Mouse (Mus musculus): ENCODE measurements around the gene Zscan20. TPM values are rescaled to one million over a fixed set of nuclear protein-coding genes. Genes with fewer than 3 reads are reported as not detected.

Zscan20 gene
- polyA plus RNA-seq, 2 experiments = 0.33 to 0.57 TPM

DNA sequence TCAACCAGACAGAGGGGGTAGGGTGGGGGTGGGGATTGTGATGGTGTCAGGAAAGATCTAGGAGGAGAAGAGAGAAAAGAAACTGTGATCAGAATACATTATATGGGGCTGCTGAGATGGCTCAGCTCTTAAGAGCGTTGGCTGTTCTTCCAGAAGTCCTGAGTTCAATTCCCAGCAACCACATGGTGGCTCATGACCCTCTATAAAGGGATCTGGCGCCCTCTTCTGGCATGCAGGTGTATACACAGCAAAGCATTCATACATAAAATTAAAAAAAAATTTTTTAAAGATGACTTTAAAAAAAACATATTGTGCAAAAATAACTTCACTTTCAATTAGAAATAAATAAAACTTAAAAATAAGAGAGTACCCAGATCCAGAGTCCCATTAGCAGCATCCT, 66.5 kb downstream of the Zscan20 start:
- TF ChIP-seq CTCF (IDR thresholded peaks at IDR 0.05; ENCODE audit: low read depth) = peak; percentile 40; the same call in 1 of the 2 replicates
- no peak for TF ChIP-seq EP300 (IDR thresholded peaks at IDR 0.05; ENCODE audit: low read depth)
- ATAC-seq (ENCODE audit: insufficient read depth) (no peak), DNase-seq (ENCODE audit: low read depth in 3 of 3, low spot score in 3 of 3) (no peak)
- Histone ChIP-seq H3K4me1 (replicated peaks; ENCODE audit: control insufficient read depth in 2 of 2, insufficient read depth in 2 of 2, low read length in 1 of 2) (no peaks in the 10 kb centered on the region), H3K4me3 (ENCODE audit: insufficient read depth in 1 of 2, low read depth in 2 of 2, low read length in 2 of 2) (no peak overlapping the region), H3K9me3 (ENCODE audit: control insufficient read depth, low read length) (no peaks in the 10 kb centered on the region), H3K4me2 (ENCODE audit: low read depth) (no peak overlapping the region), H3K27ac (no peak overlapping the region), H3K9ac (replicated peaks) (no peak overlapping the region), H3K36me3 (replicated peaks; ENCODE audit: control insufficient read depth, insufficient read depth, low read depth) (no peaks in the 10 kb centered on the region), H3K27me3 (ENCODE audit: control insufficient read depth, insufficient read depth, low read length) (no peaks in the 10 kb centered on the region)
- 10% methylated on average over 2 of the region's 2 CpGs for WGBS (ENCODE audit: insufficient replicate concordance)

Other genes with a start within 250 kb of the Zscan20 start
- gene Tlr12, start 8.5 kb upstream of the Zscan20 start, polyA plus RNA-seq (2012; rRNA removed) = 0.75 and 0.81 TPM in 2 replicates
- 0.14 and 0.18 TPM in 2 replicates for gene Tlr12, start 8.5 kb upstream of the Zscan20 start, polyA plus RNA-seq (2014; fragmentation: Nextera tagmentation; extraction: Ambion mirVana)
- 14.9 and 17.1 TPM in 2 replicates for gene Phc2, start 44.6 kb upstream of the Zscan20 start, polyA plus RNA-seq (2012; rRNA removed)
- 8.8 and 14.7 TPM in 2 replicates for gene Phc2, start 44.6 kb upstream of the Zscan20 start, polyA plus RNA-seq (2014; fragmentation: Nextera tagmentation; extraction: Ambion mirVana)
- 0.06 and 0.09 TPM in 2 replicates for gene A3galt2, start 145.3 kb upstream of the Zscan20 start, polyA plus RNA-seq (2012; rRNA removed)
- 0.04 TPM in 1 of 2 replicates, not detected in the other for gene A3galt2, start 145.3 kb upstream of the Zscan20 start, polyA plus RNA-seq (2014; fragmentation: Nextera tagmentation; extraction: Ambion mirVana)
- gene Zfp362, start 195.9 kb upstream of the Zscan20 start, polyA plus RNA-seq (2012; rRNA removed) = 7.6 and 8.2 TPM in 2 replicates
- gene Zfp362, start 195.9 kb upstream of the Zscan20 start, polyA plus RNA-seq (2014; fragmentation: Nextera tagmentation; extraction: Ambion mirVana) = 6.2 and 7.4 TPM in 2 replicates